Mouse (Mus musculus) cerebellum, adult 11 months (tissue): Measurements from ENCODE around the gene Sema5a.

Experiments
- DNase-seq: peaks from one replicate; pipeline ENCODE4 v3.0.0; 2022

Gene Sema5a

DNA sequence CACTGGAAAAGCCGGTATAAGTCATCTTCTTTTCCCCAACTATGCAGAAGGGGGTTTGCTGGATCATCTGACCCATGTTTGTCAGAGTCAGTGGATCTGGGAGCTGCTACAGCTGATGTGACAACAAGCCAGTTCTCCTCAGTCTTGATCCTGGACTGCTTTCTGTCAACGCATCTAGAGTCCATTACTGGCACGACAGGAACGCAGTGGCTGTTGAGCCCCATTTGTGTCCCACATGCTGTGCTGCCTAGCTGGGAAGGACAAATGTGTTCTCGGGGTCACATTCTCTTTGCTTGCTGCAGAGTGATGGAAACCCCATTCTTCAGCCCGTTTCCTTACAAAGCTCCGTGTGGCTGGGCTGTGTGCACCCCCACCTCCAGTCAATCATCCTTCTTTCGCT, 12.7 kb downstream of the Sema5a start:
- no peak for DNase-seq

DNA sequence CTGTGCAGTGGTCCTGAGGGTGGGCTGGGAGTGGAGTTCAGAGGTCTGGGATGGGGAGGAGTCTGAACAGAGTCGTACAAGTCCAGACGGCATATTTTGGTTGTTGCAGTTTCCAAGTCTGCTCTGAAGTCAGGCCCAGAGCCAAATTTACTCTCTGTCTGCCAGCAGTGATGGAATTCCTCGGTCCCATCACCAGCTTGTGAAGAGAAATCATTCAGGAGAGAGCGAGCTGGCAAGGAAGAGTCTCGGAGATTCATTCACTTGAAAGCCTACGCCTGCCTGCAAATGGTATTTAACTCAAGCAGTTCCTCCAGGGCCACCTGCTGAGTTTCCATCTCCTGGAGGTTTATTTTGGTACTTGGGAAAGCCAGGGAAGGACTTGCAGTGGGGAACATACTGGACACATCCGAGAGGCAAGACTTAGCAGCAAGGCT, 13.3 kb downstream of the Sema5a start:
- DNase-seq, result peak; percentile 53

DNA sequence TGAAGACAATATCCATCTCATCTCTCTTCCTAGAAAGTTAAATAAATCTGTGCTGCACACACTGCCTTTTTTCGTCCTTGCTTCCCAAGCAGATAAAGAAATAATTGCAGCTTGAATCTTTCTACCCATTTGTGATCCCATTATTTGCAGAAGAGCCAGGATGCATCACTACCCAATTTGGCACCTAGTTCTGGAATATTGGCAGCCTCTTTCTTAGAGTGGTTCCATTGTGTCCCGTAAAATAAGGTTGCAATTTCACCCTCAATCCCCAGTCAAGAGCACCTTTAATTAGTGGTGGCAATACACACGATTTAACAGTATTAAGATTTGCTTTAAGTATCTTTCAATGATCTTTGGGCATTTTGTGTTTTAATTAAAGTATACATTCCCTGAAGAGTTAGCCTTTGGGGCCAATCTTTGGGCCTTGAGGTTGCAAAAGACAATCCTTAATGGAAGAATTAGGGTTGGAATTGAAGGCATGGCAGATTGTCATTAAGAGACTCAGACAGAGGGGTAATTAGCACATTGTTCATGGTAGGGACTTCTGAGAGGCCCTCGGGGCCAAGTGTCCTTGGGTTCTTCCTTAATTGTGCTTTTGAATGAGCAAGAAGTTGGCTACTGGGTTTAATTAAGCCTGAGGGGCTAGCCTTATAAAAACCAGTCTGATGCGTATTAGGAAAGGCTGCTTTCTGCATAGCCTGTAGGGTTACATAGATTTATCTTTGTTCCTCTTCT, 14.9 kb downstream of the Sema5a start:
- no peak for DNase-seq

DNA sequence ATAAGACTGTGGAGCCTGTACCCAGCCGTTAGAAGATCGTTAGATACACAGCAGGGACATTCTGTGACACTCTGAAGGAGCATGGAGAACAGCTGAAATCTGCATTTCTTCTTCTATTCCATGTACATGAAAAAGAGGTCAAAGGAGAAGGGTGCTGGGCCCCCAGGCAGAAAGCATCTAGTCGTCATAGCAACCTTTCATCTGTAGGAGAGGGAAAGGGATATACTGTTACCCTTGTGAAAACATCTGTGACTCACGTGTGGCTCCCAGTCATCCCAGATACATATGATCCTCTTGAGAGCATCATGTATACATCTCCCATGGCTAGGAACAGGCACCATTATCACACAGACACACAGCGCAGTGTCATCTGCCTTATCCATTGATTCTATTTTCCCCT, 16.3 kb downstream of the Sema5a start:
- no peak for DNase-seq

DNA sequence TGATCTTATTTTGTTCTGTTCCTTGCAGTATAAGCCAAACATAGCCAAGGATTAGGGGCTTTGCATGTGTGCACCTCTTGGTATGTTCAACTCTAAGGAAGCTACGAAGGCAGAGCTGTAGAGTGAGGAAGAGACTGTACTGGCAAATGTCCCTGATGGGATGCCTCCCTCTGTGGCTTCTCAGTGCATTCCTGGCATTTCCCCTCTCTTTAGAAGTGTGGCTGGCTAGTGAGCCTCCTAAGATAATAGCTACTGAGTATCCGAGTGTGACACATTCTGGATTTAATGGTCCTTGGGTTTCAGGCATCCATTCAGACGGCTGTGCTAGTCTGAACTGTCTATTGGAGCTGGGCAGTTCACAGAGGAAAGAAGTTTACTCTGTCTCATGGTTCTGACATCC, 19.0 kb downstream of the Sema5a start:
- DNase-seq, result no peak

DNA sequence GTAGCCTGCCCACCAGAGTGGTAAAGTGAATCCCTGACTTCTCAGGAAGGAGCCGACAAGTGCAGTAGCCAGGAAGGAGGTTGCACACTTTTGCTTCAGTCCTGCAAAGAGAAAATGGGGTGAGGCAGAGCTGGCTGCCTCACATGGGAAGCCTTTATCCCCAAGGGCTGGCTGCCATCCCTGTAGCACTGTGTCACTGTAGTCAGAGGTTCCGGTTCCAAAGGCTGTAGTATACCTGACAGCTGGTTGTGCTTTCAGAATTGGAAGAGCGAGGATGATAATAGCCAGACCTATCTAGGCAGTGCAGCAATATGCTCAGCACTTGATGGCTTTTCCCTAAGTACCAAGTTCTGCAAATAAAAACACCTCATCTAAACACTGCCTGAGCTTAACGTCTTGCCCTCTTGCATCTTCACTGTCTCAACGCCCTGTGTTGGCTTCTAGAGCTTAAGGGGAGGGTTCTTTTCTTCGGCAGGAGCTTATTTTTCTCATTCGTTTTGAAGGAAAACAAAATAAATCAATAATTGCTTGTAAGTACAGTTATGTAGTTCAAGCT, 20.3 kb downstream of the Sema5a start:
- DNase-seq, result no peak

DNA sequence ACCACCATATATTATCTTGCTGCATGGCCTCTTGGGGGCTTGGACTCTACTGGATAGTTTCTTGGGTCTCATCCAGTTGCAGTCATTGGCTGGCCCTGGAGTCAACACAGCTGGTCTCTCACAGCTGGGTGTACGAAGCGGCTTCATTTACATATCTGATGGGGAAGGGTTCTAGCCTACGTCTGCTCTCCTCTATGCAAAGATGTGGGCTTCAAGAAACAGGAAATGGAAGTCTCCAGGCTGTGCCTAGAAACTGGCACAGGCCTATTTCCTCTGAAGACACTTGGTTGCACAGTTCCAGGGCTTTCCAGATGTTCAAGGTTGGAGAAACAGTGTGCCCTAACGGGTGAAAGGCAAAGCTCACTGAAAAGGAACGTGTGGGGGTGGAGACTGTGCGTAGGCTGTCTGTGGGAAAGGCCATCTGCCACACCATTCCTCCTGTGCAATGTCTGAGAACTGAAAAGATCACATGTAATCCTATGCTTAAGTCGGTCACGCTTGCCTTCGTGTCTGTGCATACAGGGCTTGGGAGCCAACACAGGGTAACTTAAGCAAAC, 20.8 kb downstream of the Sema5a start:
- peak; percentile 26 for DNase-seq

DNA sequence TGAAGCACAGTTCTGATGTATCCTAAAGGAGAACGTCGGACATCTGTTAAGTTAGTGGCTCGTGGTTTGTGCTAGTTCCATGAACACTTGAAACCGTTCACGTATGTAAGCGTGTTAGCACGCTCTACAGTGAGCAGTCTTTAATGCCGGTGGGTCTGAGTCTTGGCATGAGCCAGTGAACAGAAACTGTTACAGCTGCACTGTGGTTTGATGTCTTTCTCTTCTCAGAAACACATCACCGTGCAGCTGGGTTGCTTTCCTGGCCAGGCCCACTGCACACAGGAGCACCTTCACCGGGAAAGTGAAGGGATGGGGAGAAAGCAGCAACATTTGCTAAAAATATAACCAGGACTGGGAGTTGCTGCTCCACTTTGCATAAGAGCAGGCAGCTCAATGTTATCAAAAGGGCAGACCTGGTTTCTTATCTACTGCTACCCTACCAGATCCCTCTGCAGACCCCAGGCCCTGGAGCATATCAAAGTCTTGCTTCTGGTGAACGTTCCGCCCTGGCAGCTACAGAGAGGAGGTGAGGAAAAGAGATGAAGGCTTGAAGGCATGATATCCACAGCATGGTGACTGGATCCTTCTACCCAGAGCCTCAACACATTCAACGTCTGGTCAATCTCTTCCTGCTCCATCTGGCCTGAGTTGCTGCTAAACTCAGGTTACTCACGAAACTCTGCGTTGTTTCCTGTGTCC, 21.7 kb downstream of the Sema5a start:
- DNase-seq, result no peak

DNA sequence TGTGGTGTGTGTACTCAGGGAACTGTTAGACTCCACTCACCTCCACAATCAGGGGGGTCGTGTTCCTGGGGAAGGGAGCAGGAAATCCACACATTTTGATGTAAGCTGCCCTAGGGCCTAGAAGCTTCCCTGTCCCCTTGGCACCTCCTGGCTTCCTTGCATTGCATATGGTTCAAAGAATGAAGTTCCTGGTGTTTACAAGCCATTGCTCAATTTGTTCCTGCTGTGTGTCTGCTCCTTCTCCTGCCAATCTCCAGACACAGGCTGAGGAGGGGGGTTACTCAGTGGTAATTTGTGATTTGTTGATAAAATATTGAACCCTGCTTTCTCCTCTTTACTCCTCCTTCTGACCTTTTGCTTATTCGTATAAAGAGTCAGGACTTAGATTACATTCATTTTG, 25.5 kb downstream of the Sema5a start:
- DNase-seq, result no peak

DNA sequence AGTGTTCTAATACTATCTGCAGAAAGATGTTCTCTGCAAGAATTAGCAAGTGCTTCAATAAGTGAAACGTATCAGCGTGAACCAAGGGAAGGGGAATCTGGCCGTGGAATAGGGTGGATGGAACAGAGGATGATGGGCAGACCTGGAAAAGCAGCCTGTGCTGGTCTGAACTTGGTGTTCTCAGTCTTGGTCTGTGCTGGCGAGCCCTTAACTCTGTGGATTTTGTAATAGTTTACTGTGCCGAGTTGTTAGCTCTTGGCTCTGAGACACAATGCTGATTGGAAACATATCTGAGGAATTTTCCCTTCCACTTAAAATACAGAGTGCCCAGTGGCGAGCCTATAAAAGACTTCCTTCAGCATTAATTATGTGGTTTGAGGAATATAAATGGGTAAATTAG, 29.3 kb downstream of the Sema5a start:
- no peak for DNase-seq

DNA sequence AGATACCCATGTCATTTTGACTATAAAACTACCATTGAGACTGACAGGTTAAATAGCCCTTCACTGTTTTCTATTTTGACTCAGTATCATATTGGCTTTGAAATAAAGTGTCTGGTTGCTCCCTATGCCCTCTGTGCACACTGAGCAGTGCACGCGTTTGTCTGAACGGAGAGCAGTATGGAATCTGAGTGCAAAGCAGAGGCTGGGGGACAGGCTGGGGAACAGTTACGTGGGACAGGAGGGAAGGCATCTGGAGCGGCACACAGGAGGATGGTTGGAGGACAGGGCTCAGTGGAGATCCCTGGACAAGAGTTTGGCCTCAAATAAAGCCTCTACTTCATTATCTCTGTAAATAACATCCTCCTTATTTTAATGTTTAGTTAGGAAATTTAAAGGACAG, 30.4 kb downstream of the Sema5a start:
- no peak for DNase-seq

DNA sequence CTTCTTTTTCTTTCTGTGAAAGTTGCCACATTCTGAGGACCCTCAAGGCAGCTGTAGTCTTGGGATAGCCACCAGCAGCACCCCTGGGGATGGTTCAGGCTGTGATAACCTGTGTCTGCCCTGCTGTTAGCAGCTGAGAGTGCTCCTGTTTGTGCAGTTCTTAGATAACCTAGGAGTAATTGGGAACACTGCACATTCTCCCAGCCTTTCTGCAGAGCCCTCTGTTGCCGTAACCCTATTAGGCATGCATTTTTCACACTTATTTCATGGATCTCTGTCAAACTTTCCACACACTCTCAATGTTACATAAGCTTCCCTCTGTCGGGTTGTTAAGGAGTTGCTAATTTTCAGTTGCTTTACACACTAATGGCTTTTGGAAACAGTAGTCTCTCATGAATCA, 34.0 kb downstream of the Sema5a start:
- no peak for DNase-seq

DNA sequence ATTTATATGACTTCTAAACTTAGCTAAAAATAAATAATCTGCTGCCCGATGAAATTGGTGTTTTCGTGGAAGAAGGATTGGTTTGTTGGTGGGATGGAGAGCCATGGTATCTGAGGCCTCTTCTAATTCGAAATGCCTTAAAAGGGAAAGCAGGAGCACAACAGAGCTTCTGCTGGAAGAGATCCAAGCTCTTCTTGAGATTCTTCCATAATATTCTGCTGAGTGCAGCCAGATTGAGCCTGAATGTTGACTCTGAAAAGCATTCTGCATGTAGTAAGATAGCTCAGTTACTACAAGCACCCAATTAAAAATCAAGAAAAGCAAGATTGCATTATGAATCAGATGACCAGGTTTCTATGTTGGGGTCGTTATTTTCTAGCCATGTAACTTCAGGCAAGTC, 36.8 kb downstream of the Sema5a start:
- no peak for DNase-seq

DNA sequence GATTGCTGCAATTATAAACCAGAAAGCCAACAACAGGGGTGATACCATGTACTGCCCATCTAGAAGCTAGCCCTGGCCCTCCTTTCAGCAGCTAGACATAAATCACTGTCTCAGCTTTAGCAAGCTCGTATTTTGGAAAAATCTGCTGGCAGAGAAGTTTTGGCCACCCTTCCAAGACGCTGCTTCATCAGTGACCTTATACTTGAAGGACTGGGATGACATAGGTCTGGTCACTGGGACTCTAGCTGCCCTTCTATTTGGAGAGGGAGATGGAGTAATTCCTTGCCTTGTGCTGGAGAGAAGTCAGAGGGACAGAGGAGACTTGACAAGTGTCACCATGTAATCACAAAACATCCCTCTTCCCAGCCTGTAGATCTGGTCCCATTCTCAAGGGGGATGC, 40.1 kb downstream of the Sema5a start:
- DNase-seq, result no peak

DNA sequence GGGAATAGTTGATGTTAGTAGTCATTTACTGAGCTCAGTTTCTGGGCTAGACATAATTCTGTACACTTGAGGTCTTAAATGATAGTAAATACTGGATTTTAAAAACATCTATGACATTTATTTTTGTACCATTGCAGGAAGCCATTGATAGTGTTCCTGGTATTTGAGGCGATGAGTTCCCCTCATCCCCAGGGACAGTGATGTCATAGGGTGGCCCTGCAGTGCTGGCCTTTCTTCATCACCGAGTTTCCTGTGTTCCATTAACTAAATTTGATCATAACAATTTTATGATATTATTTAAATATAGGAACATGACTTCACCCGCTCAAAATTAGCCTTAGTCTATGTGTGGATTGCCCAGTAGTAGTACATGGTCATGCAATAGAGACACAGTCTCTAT, 41.7 kb downstream of the Sema5a start:
- DNase-seq, result no peak

DNA sequence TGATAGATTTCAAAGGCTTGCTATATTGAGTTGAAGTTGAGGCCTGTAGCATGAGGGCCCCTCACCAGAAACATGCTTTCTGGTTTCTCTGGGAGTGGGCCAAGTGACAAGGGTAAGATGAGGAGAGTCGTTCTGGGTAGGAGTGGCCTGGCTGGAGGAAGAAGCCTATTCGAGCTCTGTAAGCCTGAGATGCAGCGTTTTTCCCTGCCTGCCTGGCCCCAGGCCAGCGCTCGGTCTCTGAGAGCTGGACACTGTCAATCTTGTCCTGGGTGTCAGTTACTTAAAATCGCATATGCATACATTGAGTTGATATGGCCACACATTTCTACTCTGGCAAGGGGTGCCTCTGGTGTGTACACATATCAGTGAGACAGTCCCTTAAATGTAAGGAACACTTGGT, 43.9 kb downstream of the Sema5a start:
- DNase-seq, result no peak

DNA sequence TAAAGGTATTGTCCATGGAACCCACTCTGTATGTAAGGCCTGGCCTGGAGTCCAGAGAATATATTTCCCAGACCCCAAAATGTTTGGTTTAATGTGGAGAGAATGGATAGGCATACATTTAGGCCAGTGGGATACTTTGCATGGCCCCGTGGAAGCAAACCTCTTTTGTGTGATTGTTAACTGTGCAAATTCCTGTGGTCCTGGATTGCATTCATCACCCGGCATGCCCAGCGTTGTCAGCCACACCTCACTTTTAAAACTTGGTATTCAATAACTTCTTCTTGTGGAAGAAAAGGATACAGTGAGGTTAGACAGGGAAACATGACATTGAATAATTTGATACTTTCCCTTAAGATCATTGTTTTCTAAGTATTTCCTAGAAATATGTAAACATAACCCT, 46.4 kb downstream of the Sema5a start:
- DNase-seq, result no peak

DNA sequence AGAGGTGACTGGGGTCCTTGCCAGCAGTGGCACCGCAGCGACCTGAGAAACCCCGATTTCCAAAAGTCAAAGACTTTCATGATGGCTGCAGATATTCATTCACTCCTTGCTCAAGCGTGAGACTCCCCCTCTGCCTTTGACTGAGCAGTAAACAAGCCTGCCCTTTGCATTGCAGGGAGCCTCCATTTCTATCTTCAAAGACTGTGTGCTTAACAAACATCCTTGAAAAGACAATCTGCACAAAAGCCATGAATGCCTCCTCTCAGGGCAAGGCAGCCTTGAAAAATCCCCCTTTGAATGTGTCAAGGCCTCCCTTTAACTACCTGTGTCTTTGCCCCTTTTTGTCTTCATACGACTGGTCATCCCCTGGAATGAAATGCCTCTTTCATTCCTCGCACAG, 51.9 kb downstream of the Sema5a start:
- DNase-seq, result no peak

DNA sequence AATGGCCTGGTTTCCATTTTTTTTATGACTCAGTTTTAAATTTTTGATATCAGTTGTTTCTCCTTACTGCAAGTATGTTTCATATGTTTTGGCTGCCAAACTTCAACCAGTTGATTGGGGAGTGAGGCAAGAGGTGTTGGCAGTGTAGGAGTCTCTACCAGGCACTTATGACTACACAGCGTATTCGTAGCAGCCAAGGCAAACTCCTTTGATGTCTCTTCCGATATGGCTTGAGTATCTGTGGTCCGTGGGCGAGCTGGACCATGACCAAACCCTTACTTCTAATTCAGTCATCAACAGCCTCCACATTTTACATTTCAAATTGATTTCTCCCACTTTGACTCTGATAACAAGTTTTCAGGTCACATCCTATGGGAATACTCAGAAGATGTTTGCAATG, 52.7 kb downstream of the Sema5a start:
- DNase-seq, result no peak

DNA sequence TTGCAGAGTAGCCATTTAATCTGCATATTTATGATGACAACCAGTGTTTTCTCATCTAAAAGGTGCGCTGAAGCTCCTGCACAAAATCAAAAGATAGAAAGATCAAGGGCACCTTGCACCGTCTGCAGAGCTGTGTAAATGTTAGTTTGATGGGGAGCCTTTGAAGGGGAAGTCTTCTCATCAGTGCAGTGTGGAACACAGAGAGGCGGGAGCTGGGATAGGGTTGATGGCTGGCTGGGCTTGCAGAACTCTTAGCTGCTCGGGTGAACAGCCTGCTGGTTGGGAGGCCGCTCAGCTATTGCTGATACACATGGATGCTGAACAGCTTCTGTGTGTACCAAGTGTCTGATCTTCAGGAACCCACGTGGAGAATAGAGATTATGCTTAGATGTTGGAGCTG, 53.9 kb downstream of the Sema5a start:
- no peak for DNase-seq

DNA sequence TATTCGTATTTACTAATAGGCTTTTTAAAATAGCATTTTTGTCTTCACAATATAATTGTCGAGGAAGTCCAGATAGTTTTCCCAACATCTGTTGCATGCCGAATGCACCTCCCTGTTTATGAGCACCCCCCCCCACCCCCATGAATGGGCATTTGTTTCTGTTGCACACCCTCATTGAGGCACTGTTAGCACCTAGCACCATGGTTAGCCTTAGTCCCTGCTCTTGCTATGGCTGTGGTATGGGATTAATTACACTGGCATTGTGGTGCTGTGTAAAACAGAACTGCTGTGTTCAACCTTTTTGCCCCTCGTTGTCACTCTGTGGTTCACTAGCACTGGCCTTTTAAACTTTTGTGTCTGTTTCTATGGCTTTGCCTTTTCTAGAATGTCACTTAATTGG, 56.4 kb downstream of the Sema5a start:
- no peak for DNase-seq

DNA sequence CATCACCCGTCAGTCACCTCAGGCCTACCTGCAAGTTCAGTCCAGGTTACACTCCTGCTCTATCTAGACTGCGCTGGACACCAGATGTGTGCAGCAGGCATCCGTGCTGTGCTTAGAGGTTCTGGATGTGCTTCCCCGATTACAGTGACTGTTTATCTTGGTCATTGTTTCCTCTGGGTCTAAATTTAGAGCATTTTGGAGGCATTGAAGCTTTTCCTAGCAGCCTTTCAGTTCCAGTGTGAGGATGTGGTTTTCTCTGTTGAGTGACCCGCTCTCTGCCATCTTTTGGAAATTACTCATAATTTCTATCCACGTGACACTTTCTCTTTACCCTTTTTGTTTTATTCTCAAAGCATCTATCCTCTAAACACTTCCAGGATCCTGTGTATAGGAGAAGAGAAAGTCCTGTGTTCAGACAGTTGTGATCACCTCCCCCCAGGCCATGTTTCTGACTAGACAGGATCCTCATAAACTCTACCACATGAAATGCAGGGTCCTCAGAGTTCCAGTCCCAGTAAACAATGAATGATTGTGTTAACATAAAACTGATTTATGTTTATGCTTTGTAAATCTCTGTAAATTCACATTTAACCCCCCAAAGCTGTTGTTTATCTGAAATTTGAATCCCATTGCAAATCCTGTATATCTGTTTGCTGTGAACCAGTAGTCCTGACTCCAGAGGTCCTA, 62.1 kb downstream of the Sema5a start:
- DNase-seq, result no peak

DNA sequence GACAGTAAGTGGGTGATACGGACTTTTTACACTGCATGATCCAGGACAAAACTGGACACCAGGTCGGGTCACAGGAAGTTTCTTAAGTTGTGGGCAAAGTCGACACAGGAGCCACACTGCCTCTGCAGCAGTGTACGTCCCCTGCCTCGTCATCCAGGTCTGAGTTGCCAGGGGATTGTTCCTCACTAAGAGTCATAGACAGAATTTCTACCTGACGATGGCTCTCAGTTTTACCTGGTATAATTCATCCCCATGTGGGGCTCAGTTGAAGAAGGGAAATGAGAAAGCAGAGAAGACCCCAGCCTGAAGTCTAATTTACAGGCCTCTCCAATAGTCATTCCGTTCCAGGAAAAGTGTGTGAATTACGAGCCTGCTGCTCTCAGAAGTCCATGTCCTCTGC, 66.2 kb downstream of the Sema5a start:
- no peak for DNase-seq

DNA sequence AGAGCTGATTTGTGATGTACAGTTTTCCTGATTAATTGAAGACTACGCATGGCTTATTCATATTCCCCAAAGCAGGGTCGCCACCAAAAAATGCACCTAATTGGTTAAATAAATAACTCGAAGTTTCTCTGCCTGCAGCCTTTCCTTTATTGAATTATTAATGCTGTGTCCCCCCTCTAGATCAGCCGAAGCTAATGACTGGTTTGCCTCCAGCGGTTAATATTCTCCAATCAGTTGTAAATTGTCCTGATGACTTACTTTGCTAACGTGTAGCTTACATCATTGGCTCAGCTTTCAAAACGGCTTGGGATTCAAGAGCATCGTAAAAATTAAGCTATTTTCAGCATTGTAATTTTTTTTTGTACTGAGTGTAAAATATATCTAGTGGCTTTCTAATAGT, 66.7 kb downstream of the Sema5a start:
- DNase-seq, result no peak
